Mouse (Mus musculus) adrenal gland, postnatal 4 days (tissue): Measurements from ENCODE around the gene Pidd1. TPM values are rescaled to one million over a fixed set of nuclear protein-coding genes. Genes with fewer than 3 reads are reported as not detected.
A peak's percentile ranks its signal among the peaks of the same experiment; 100 is the strongest.

ENCODE experiments used
- DNase-seq, 2 experiments: peaks; one replicate each; pipeline ENCODE4 v3.0.0; 2021 to 2022; ENCODE audit warnings: low spot score in 2 of 2, mixed read lengths in 2 of 2
- long read RNA-seq, 2 experiments: library from polyadenylated mRNA; stranded (forward); transcript quantifications; one replicate each; pipeline ENCODE4 v2.0.0; 2021
- total RNA-seq, 2 experiments: library from RNA; stranded (reverse); gene quantifications; 2 replicates each; pipeline ENCODE4 v1.2.3; 2021

The Pidd1 gene
- total RNA-seq, result 10 to 100 TPM in 1 of 2 experiments, 1 to 10 TPM in 1; 8.4 to 12.6 TPM
- long read RNA-seq, experiment 1, result 0 reads
- long read RNA-seq, experiment 2, partial matches to known transcripts, result 1 of 2 reads
- long read RNA-seq, experiment 2, other reads (novel, unspliced or antisense), result 1 of 2 reads

DNA sequence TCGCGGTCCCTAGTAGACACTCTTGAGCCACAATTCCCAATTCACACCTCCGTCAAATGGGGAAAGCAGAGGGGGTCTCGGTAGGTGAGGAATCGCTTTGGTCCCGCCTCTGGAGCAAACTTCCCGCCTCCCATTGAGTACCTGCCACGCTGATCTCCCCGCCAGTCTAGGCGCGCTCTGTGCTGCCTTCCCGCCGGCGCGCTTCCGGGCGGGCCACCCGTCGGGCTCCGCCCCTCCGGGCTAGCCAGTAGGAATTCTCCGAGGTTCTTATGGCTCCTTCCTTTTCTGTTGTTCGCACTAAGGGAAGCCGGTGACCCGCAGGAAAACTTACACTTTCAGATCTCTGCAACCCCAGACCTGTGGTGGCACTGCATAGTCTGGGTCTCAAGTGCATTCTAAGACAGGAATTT, at the start of gene Pidd1:
Gene Pidd1, minus strand, starts transcription at position 198 of the 410 bp plus-strand sequence.
- DNase-seq, result peak in 1 of 2 experiments; percentile 37

DNA sequence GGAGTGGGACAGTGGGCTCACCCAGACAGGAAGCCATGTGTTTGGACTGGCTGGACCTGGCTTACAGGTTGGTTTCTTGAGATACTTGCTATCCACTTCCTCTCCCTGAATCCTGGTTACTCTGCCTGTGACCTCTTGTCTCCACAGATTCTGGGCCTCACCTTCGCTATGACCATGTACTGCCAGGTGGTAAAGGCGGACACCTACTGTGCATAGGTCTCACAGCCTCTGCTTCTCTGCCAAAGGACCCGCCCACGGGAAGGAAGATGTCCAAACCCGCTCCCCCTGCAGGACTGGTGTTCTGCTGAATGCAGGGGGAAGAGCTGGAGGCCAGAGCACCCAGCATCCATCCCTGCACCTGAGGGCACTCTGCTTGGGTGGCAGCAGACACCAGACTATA, 48.9 kb upstream of the Pidd1 start:
- DNase-seq, result no peak

GRCm38 (mm10) chr7:141491151-141491550, 47.3 kb upstream of the Pidd1 start:
- no peak for DNase-seq

DNA sequence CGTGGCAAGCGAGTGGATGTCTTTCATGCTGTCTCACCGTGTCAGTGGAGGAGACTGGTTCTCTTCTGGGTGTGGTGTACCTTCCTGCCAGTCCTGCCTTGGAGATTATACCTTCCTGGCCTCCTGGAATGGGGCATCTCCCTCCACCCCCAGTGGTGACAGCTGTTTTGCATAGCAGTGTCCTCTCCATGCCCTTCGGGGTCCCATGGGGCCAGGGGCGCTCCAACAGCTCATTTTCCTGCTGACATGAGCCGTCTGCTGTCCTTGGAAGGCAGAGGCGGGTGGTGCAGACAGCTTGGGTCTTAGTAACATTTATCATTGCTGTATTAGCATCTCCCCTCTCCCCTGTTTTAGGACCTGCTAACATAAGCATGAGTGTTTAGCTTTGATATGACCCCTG, 43.3 kb upstream of the Pidd1 start:
- DNase-seq, result no peak

DNA sequence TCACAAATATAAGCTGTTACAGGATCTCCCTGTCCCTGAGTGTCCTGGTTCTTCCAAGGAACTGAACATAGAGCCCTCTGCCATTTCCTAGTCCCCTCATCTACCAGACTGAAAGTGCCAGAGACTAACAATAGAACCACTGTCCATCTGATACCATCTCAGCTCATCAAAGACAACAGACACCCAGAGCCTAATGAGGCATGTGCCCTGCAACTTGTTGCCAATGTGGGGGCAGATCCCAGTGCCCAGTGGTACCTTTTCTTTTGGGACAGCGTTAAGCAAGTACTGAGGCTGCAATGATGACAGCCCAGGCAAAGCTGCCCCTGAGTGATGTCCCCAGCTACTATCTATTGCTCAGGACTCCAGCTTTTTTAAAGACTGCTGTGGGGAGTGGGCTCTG, 42.4 kb upstream of the Pidd1 start:
- no peak for DNase-seq

DNA sequence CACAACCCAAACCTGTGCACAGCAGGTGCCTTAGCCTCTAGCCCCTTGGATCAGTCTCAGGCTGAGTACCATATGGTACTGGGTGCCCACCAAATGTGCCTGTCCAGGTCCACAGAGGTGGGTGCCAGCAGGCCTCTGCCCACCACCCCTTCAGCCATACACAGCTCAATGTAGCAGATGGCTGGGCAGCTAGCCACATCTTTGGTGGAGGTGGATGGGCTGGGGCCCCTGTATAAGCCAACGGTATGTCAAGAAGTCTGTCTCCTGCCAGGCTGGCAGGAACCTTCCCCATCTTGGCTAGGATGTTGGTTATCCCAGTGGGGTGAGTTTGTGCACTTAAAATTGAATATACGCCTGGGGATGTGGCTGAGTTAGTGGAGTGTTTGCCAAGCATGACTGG, 41.8 kb upstream of the Pidd1 start:
- no peak for DNase-seq

DNA sequence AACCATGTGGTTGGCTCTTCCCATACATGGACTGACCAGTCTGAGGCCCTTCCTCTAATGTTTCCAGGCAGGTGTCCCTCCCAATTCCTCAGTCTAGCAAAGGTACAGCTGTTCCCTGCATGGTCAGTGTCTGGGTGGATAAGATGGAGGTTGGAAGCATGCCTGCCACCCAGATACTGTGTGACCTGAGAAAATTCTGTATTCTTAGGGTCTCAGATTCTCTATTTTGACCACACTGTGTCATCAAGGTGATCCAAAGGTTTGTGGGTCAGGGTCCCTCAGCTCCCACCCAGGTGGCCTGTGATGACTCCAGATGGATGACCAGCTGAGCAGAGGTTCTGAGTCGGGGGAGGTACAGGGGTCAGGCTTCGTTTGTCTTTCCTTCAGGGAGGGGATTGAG, 41.4 kb upstream of the Pidd1 start:
- no peak for DNase-seq

- no peak for DNase-seq
Observed at GRCm38 (mm10) chr7:141484186-141485120, 40.6 kb upstream of the Pidd1 start.

DNA sequence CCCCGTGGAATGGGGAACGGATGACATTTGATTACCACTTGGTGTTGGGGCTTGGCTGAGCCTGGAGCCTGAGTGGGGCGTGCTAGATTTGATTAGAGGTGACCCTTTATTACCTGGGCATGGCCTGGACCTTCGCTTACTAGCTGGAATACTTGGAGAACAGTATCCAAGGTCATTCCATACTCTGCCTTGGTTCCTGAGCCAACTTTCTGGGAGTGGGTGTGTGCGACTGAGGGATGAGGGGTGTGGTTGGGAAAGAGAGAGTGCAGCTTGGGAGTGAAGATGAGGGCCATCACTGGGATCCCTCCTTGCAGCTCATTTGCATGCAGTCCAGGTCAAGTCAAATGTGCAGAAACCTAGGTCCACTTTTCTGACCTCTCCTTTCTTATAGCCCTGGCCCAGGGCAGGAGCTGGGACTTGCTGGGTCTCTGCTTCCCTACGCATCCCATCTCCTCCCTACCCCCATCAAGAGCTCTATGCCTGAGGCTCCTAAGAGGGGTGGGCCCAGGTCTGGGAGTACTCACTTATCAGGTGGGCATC, 39.4 kb upstream of the Pidd1 start:
- no peak for DNase-seq

- no peak for DNase-seq
Observed at GRCm38 (mm10) chr7:141482531-141483024, 38.8 kb upstream of the Pidd1 start.

- no peak for DNase-seq
Observed at GRCm38 (mm10) chr7:141481498-141482401, 37.9 kb upstream of the Pidd1 start.

DNA sequence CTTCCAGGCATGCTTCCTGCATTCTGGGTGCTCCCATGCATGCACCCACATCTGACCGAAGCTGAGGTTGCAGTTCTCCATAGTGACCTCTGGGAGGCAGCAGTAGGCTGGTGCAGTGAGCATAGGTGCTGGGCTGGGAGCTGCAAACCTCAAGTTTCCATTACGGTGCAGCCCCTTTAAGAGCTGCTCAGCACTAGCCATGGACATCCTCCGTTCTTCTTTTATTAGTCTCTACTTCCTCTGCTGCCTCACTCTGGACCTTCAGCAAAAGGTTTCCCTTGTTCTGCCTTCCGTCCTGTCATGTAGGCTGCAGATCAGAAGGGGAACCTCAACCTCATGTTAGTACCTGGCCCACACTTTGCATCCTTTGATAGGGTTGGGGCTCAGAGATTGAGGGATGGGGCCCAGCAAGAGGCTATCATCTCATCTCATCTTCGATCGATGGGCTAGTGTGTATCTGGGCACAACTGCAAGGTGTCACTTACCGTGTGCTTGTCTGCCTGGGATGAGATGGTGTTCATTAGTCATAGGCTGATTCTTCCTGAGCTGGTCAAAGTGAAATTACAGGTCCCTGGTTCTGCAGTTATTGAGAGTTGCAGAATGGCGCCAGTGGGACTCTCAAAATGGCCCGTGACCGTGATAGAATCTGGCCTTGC, 37.1 kb upstream of the Pidd1 start:
- no peak for DNase-seq

- DNase-seq, result no peak
Observed at GRCm38 (mm10) chr7:141478270-141478748, 34.5 kb upstream of the Pidd1 start.

GRCm38 (mm10) chr7:141477578-141478269, 33.9 kb upstream of the Pidd1 start:
- no peak for DNase-seq

- DNase-seq, result no peak
Observed at GRCm38 (mm10) chr7:141476981-141477370, 33.2 kb upstream of the Pidd1 start.

DNA sequence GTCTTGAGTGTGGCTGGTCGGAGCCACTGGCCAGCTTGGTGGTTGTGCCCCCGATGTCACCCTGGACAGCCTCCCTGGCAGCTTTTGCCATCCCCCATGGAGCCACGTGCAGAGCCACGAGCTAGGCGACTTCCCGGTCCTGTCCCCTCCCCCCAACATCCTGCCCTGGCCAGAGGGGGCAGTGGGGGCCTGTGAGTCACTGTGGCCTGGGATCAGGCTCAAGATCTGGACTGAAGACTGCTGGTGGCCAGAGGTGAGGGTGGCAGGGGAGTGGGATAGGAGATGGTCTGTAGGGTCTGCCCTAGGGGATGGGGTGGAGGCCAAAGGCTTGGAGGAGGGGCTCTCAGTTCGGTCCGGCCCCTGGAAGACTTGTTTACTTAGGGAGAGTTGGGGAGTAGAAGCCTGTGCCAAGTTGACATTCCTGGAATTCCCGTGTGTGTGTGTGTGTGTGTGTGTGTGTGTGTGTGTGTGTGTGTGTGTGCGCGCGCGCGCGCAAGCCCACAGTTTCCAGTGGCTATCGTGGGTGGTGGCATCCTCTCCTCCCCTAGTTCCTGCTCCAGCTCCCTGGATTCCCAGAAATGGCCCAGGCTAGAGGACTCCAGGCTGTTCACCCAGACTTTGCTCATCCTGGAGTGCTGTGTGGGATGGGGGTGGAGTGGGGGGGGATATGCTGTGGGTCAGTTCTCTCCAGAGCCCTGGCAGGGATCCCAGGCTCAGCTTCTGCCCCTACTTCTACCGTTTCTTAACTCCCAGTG, 32.6 kb upstream of the Pidd1 start:
- peak in 1 of 2 experiments; percentile 82 for DNase-seq

DNA sequence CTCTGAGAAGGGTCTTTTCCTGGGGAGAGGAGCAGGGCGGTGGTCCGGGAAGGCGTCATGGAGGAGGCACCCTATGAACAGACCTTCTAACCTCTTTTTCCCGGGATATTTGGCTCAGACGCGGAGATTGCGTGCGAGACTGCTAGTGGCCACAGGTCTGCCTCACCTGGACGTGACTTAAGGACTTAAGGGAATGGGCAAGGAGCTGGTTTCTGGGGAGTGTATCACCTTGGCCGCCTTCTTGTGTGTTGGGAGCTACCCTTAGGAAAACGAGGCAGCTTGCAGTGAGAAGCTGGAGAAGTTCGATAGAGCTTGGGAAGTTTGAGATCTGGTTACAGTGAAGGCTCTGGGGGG, 32.0 kb upstream of the Pidd1 start:
- no peak for DNase-seq

GRCm38 (mm10) chr7:141475011-141475804, 31.4 kb upstream of the Pidd1 start, which contains the start of the genes Polr2l and Tspan4:
TSS of gene Polr2l (minus strand) at chr7:141475132.
TSS of gene Tspan4 (plus strand) at chr7:141475240.
- DNase-seq, result peak; percentile 61 to 65
